35 mouse cellular contexts compared by ENCODE assay signal in the genomic region with DNA sequence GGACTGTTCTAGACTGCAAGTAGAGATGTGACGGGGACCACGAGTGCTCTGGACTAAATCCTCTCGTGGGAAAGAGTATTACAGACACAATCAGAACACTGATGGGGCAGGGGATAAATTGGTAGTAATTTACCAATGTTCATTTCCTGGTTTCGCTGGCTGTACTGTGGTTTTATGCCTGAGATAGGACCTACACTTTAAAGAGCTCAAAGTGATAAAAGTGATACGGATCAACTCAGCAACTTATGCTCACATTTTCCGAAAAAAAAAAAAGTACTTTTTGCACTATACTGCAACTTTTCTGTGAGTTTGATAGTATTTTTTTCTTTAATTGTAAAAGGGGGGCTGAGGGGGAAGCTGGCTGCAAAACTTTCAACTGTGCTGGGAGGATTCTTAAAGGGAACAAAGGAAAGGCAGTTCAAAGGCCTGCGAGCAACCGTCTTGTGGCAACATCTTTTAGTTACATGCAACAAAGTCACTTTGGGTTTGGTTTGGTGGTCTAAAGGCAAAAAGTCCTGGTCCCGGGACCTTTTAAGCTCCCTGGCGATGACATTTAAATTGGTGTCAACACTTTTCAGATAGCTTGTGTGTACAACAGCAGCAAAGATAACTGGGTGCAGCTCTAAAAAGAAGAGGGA. TPM values are rescaled to one million over a fixed set of nuclear protein-coding genes. Genes with fewer than 3 reads are reported as not detected.
DNase-seq lines count a peak whose midpoint lies in the region; ATAC-seq lines count a peak whose summit lies in the region.
"Had no signal": no experiment of that assay in that cellular context is flagged by ENCODE, and none has a peak within 500 bp of the region (broad histone marks: within the 10 kb centered on the region; RNA-seq: fewer than 3 reads in every experiment).

No protein-coding gene starts in this region.

- ATAC-seq in heart, embryonic 16.5 days (replicated peaks; ENCODE audit: extremely low read depth, insufficient read depth, low FRiP score), result no peak
- peak; percentile 61 for ATAC-seq in inflammation-experienced regulatory T-cells, adult 6 months
- ATAC-seq in hindbrain, embryonic 11.5 days (ENCODE audit: low FRiP score), result no peak
- ATAC-seq in midbrain, embryonic 16.5 days, result no peak
- ATAC-seq: forebrain, postnatal 0 days; intestine, postnatal 0 days had no signal

- no peaks in the 10 kb centered on the region for H3K4me1 ChIP-seq in heart, embryonic 16.5 days (ENCODE audit: control insufficient read depth, insufficient read depth, low read length)
- H3K4me1 ChIP-seq in hindbrain, embryonic 11.5 days (replicated peaks; ENCODE audit: control insufficient read depth, insufficient read depth, low read length), result no peaks in the 10 kb centered on the region
- no peaks in the 10 kb centered on the region for H3K4me1 ChIP-seq in midbrain, embryonic 16.5 days (ENCODE audit: control insufficient read depth, insufficient read depth, low read length)
- H3K4me1 ChIP-seq: embryonic facial prominence, embryonic 10.5 days; embryonic facial prominence, embryonic 15.5 days; forebrain, embryonic 12.5 days; heart, embryonic 15.5 days; hindbrain, embryonic 15.5 days had no signal

- H3K36me3 ChIP-seq in heart, embryonic 16.5 days (ENCODE audit: control insufficient read depth, insufficient read depth), result no peaks in the 10 kb centered on the region
- no peaks in the 10 kb centered on the region for H3K36me3 ChIP-seq in hindbrain, embryonic 11.5 days (ENCODE audit: control insufficient read depth, insufficient read depth, low read length)
- H3K36me3 ChIP-seq in midbrain, embryonic 16.5 days (ENCODE audit: control insufficient read depth, insufficient read depth, low read length), result no peaks in the 10 kb centered on the region
- H3K36me3 ChIP-seq: embryonic facial prominence, embryonic 10.5 days; embryonic facial prominence, embryonic 15.5 days; forebrain, embryonic 12.5 days; heart, embryonic 15.5 days; hindbrain, embryonic 15.5 days had no signal

- 68% methylated on average over 10 of the region's 10 CpGs for WGBS in heart, embryonic 16.5 days
- 79% methylated on average over 10 of the region's 10 CpGs for WGBS in hindbrain, embryonic 11.5 days
- WGBS in midbrain, embryonic 16.5 days, result 71% methylated on average over 10 of the region's 10 CpGs

- H3K4me3 ChIP-seq in heart, embryonic 16.5 days (ENCODE audit: low read length), result no peak overlapping the region
- no peak overlapping the region for H3K4me3 ChIP-seq in hindbrain, embryonic 11.5 days (ENCODE audit: low read depth, low read length)
- no peak overlapping the region for H3K4me3 ChIP-seq in midbrain, embryonic 16.5 days (ENCODE audit: low read depth, low read length)
- H3K4me3 ChIP-seq: embryonic facial prominence, embryonic 10.5 days; embryonic facial prominence, embryonic 15.5 days; forebrain, embryonic 12.5 days; heart, embryonic 15.5 days; hindbrain, embryonic 15.5 days had no signal

- H3K9me3 ChIP-seq in heart, embryonic 16.5 days (replicated peaks; ENCODE audit: control insufficient read depth, low read length), result no peaks in the 10 kb centered on the region
- no peaks in the 10 kb centered on the region for H3K9me3 ChIP-seq in hindbrain, embryonic 11.5 days (ENCODE audit: control insufficient read depth, low read length)
- no peaks in the 10 kb centered on the region for H3K9me3 ChIP-seq in midbrain, embryonic 16.5 days (replicated peaks; ENCODE audit: control insufficient read depth, low read length, poor library complexity, severe bottlenecking)
- H3K9me3 ChIP-seq: embryonic facial prominence, embryonic 10.5 days; embryonic facial prominence, embryonic 15.5 days; forebrain, embryonic 12.5 days; heart, embryonic 15.5 days; hindbrain, embryonic 15.5 days had no signal

- H3K9ac ChIP-seq in heart, embryonic 16.5 days (ENCODE audit: low read length), result no peak overlapping the region
- no peak overlapping the region for H3K9ac ChIP-seq in hindbrain, embryonic 11.5 days (ENCODE audit: low read depth, low read length)
- H3K9ac ChIP-seq in midbrain, embryonic 16.5 days (ENCODE audit: low read depth, low read length), result no peak overlapping the region
- H3K9ac ChIP-seq: embryonic facial prominence, embryonic 15.5 days; forebrain, embryonic 12.5 days; forebrain, postnatal 0 days; heart, embryonic 15.5 days; hindbrain, embryonic 15.5 days; liver, embryonic 14.5 days had no signal

- no peak overlapping the region for H3K4me2 ChIP-seq in heart, embryonic 16.5 days (ENCODE audit: low read depth, low read length)
- no peak overlapping the region for H3K4me2 ChIP-seq in hindbrain, embryonic 11.5 days (replicated peaks; ENCODE audit: low read depth, low read length)
- H3K4me2 ChIP-seq in midbrain, embryonic 16.5 days (ENCODE audit: low read length), result no peak overlapping the region
- H3K4me2 ChIP-seq: embryonic facial prominence, embryonic 15.5 days; forebrain, embryonic 12.5 days; heart, embryonic 15.5 days; hindbrain, embryonic 15.5 days had no signal

- H3K27me3 ChIP-seq in heart, embryonic 16.5 days (ENCODE audit: control insufficient read depth, insufficient read depth, low read length), result 0 out of 2 replicates have a peak, but pooled peaks cover 2% of the 10 kb centered on the region
- no peaks in the 10 kb centered on the region for H3K27me3 ChIP-seq in hindbrain, embryonic 11.5 days (ENCODE audit: control insufficient read depth, insufficient read depth, low read length)
- H3K27me3 ChIP-seq in midbrain, embryonic 16.5 days (ENCODE audit: control insufficient read depth, insufficient read depth, low read depth, low read length), result no peaks in the 10 kb centered on the region
- H3K27me3 ChIP-seq: embryonic facial prominence, embryonic 15.5 days; hindbrain, embryonic 15.5 days had no signal

- H3K27ac ChIP-seq in heart, embryonic 16.5 days (ENCODE audit: low read length), result peak overlapping the region; percentile 37; the same call in 1 of the 2 replicates
- no peak overlapping the region for H3K27ac ChIP-seq in hindbrain, embryonic 11.5 days (ENCODE audit: low read depth, low read length)
- H3K27ac ChIP-seq in midbrain, embryonic 16.5 days (ENCODE audit: low read length), result no peak overlapping the region
- H3K27ac ChIP-seq: embryonic facial prominence, embryonic 10.5 days; embryonic facial prominence, embryonic 15.5 days; forebrain, embryonic 12.5 days; heart, embryonic 15.5 days; hindbrain, embryonic 15.5 days; liver, embryonic 14.5 days had no signal

- no peak for DNase-seq in heart, postnatal 4 days
- DNase-seq in thymus, postnatal 14 days, result peak; percentile 76
- no peak for DNase-seq in kidney, postnatal 10 days
- DNase-seq in hindbrain, embryonic 11.5 days (ENCODE audit: low spot score), result no peak
- DNase-seq: adrenal gland, adult 2 months; adrenal gland, postnatal 36 days; cerebellum, adult 8-10 months; cerebellum, postnatal 25 days; forebrain, postnatal 0 days; gastrocnemius, postnatal 14 days; kidney, adult 9 months; kidney, postnatal 14 days; layer of hippocampus, adult 9-11 months; liver; lung, adult 2 months; lung, postnatal 10 days; midbrain, embryonic 14.5 days; right cerebral cortex, adult 18-20 months; spleen, adult 18-20 months had no signal

RNA-seq across cellular contexts. Expression of gene Ikzf3, which starts 18.9 kb away (rescaled TPM):
- polyA plus RNA-seq in heart, embryonic 16.5 days (2015; fragmentation: Nextera tagmentation; extraction: Ambion mirVana), result 1.0 and 4.0 TPM in 2 replicates
- total RNA-seq in heart, postnatal 4 days (2021), result under 1 TPM; 0.67 to 0.72 TPM
- 100 to 1,000 TPM in 1 of 3 experiments, 10 to 100 TPM in 2; 75.8 to 102 (median 78.8) TPM for polyA plus RNA-seq in inflammation-experienced regulatory T-cells, adult 6 months (2017; shearing (Covaris generic))
- 0.11 and 0.60 TPM in 2 replicates for polyA plus RNA-seq in hindbrain, embryonic 11.5 days (2014; fragmentation: Nextera tagmentation; extraction: Ambion mirVana)
- not detected in 2 replicates for polyA plus RNA-seq in midbrain, embryonic 16.5 days (2015; fragmentation: Nextera tagmentation; extraction: Ambion mirVana)
- total RNA-seq: granulocyte monocyte progenitor cell, adult 5-6 weeks had no signal
- polyA plus RNA-seq: C2C12; hindbrain, embryonic 15.5 days; limb, embryonic 11.5 days; midbrain, embryonic 14.5 days; neural tube, embryonic 11.5 days had no signal

RNA-seq across cellular contexts. Expression of gene Zpbp2, which starts 24.0 kb away (rescaled TPM):
- 0.42 and 0.62 TPM in 2 replicates for polyA plus RNA-seq in heart, embryonic 16.5 days (2015; fragmentation: Nextera tagmentation; extraction: Ambion mirVana)
- total RNA-seq in heart, postnatal 4 days (2021), result under 1 TPM in 1 of 2 experiments, not detected in 1; 0.17 TPM
- polyA plus RNA-seq in inflammation-experienced regulatory T-cells, adult 6 months (2017; shearing (Covaris generic)), result 1 to 10 TPM; 3.4 to 5.0 (median 4.3) TPM
- polyA plus RNA-seq in hindbrain, embryonic 11.5 days (2014; fragmentation: Nextera tagmentation; extraction: Ambion mirVana), result 0.21 TPM in 1 of 2 replicates, not detected in the other
- polyA plus RNA-seq in midbrain, embryonic 16.5 days (2015; fragmentation: Nextera tagmentation; extraction: Ambion mirVana), result 0.15 TPM in 1 of 2 replicates, not detected in the other
- total RNA-seq: forebrain, postnatal 0 days; gastrocnemius, postnatal 14 days; hematopoietic stem cell, adult 5-6 weeks; left cerebral cortex, postnatal 10 days had no signal
- polyA plus RNA-seq: C2C12; forebrain, embryonic 12.5 days; forebrain, postnatal 0 days; midbrain, embryonic 14.5 days had no signal

Comparison
In these comparisons a context has a peak if more than half of its experiments do, and no peak if none do; other contexts are left out.
1. RNA of gene Ikzf3, which starts 18.9 kb away (polyA plus RNA-seq): 75.8 to 102 TPM in inflammation-experienced regulatory T-cells, adult 6 months; 1.0 to 4.0 TPM in heart, embryonic 16.5 days, 0.11 to 0.60 TPM in hindbrain, embryonic 11.5 days and not detected in midbrain, embryonic 16.5 days; every median in the first group is over 10 times any median in the second.